Mouse (Mus musculus): ENCODE measurements around the gene Gjc3. TPM values are rescaled to one million over a fixed set of nuclear protein-coding genes. Genes with fewer than 3 reads are reported as not detected.

Gjc3 gene
- polyA plus RNA-seq, 1 experiment from 2014 or later = 0.05 TPM

- H3K4me3 ChIP-seq = no peak overlapping the region
- no peak overlapping the region for H3K4me2 ChIP-seq
- H3K9ac ChIP-seq = no peak overlapping the region
- H3K4me1 ChIP-seq (replicated peaks) = no peaks in the 10 kb centered on the region
- H3K36me3 ChIP-seq = no peaks in the 10 kb centered on the region
- no peaks in the 10 kb centered on the region for H3K9me3 ChIP-seq (replicated peaks)
- no peak overlapping the region for H3K27ac ChIP-seq (ENCODE audit: poor library complexity, severe bottlenecking)
- H3K27me3 ChIP-seq (replicated peaks) = no peaks in the 10 kb centered on the region
- no peak for ATAC-seq (ENCODE audit: insufficient number of reproducible peaks, low FRiP score)
These were observed 48.4 kb downstream of the Gjc3 start for GRCm38 (mm10) chr5:137914508-137914907.

- Histone ChIP-seq H3K27ac (ENCODE audit: poor library complexity, severe bottlenecking) (no peak overlapping the region), H3K36me3 (no peaks in the 10 kb centered on the region), H3K9me3 (replicated peaks) (no peaks in the 10 kb centered on the region), H3K4me3 (no peak overlapping the region), H3K4me2 (no peak overlapping the region), H3K27me3 (replicated peaks) (no peaks in the 10 kb centered on the region), H3K4me1 (replicated peaks) (no peaks in the 10 kb centered on the region), H3K9ac (no peak overlapping the region)
- no peak for ATAC-seq (ENCODE audit: insufficient number of reproducible peaks, low FRiP score)
- 72% methylated on average over 3 of the region's 3 CpGs for WGBS
These were observed 53.2 kb downstream of the Gjc3 start for GRCm38 (mm10) chr5:137909564-137910262.

Other genes starting within 250 kb of the Gjc3 start
- 1.2 and 1.7 TPM in 2 replicates for gene Nyap1, start 221.5 kb downstream of the Gjc3 start, polyA plus RNA-seq (2016; fragmentation: Nextera tagmentation; extraction: Ambion mirVana)
- gene Tsc22d4, start 217.4 kb downstream of the Gjc3 start, polyA plus RNA-seq (2016; fragmentation: Nextera tagmentation; extraction: Ambion mirVana) = 144 and 154 TPM in 2 replicates
- gene Ppp1r35, start 184.2 kb downstream of the Gjc3 start, polyA plus RNA-seq (2016; fragmentation: Nextera tagmentation; extraction: Ambion mirVana) = 28.0 and 31.8 TPM in 2 replicates
- 8.8 and 11.0 TPM in 2 replicates for gene Mepce, start 175.4 kb downstream of the Gjc3 start, polyA plus RNA-seq (2016; fragmentation: Nextera tagmentation; extraction: Ambion mirVana)
- gene Zcwpw1, start 175.3 kb downstream of the Gjc3 start, polyA plus RNA-seq (2016; fragmentation: Nextera tagmentation; extraction: Ambion mirVana) = 10.9 and 11.4 TPM in 2 replicates
- gene Pilra, start 126.8 kb downstream of the Gjc3 start, polyA plus RNA-seq (2016; fragmentation: Nextera tagmentation; extraction: Ambion mirVana) = 2.3 and 2.5 TPM in 2 replicates
- gene Pilrb1, start 105.0 kb downstream of the Gjc3 start, polyA plus RNA-seq (2016; fragmentation: Nextera tagmentation; extraction: Ambion mirVana) = 0.26 and 0.57 TPM in 2 replicates
- 1.9 and 2.7 TPM in 2 replicates for gene Pilrb2, start 91.3 kb downstream of the Gjc3 start, polyA plus RNA-seq (2016; fragmentation: Nextera tagmentation; extraction: Ambion mirVana)
- 0.08 and 0.09 TPM in 2 replicates for gene Cyp3a13, start 41.5 kb downstream of the Gjc3 start, polyA plus RNA-seq (2016; fragmentation: Nextera tagmentation; extraction: Ambion mirVana)
- not detected in 2 replicates for gene Azgp1, start 18.4 kb upstream of the Gjc3 start, polyA plus RNA-seq (2016; fragmentation: Nextera tagmentation; extraction: Ambion mirVana)
- gene Smok3a, start 58.2 kb upstream of the Gjc3 start, polyA plus RNA-seq (2016; fragmentation: Nextera tagmentation; extraction: Ambion mirVana) = not detected in 2 replicates
- not detected in 2 replicates for gene Smok3b, start 58.3 kb upstream of the Gjc3 start, polyA plus RNA-seq (2016; fragmentation: Nextera tagmentation; extraction: Ambion mirVana)
- gene Smok3c, start 90.1 kb upstream of the Gjc3 start, polyA plus RNA-seq (2016; fragmentation: Nextera tagmentation; extraction: Ambion mirVana) = not detected in 2 replicates
- gene Zkscan1, start 122.0 kb upstream of the Gjc3 start, polyA plus RNA-seq (2016; fragmentation: Nextera tagmentation; extraction: Ambion mirVana) = 15.7 and 15.9 TPM in 2 replicates
- 37.6 and 38.1 TPM in 2 replicates for gene Zscan21, start 153.8 kb upstream of the Gjc3 start, polyA plus RNA-seq (2016; fragmentation: Nextera tagmentation; extraction: Ambion mirVana)
- 9.9 and 10.0 TPM in 2 replicates for gene Zfp113, start 192.6 kb upstream of the Gjc3 start, polyA plus RNA-seq (2016; fragmentation: Nextera tagmentation; extraction: Ambion mirVana)
- gene Cops6, start 198.0 kb upstream of the Gjc3 start, polyA plus RNA-seq (2016; fragmentation: Nextera tagmentation; extraction: Ambion mirVana) = 249 and 253 TPM in 2 replicates
- 12.1 and 12.6 TPM in 2 replicates for gene Ap4m1, start 208.9 kb upstream of the Gjc3 start, polyA plus RNA-seq (2016; fragmentation: Nextera tagmentation; extraction: Ambion mirVana)
- 136 and 138 TPM in 2 replicates for gene Mcm7, start 209.3 kb upstream of the Gjc3 start, polyA plus RNA-seq (2016; fragmentation: Nextera tagmentation; extraction: Ambion mirVana)
- 73.9 and 78.5 TPM in 2 replicates for gene Taf6, start 224.4 kb upstream of the Gjc3 start, polyA plus RNA-seq (2016; fragmentation: Nextera tagmentation; extraction: Ambion mirVana)
- gene Cnpy4, start 224.4 kb upstream of the Gjc3 start, polyA plus RNA-seq (2016; fragmentation: Nextera tagmentation; extraction: Ambion mirVana) = 26.2 and 26.5 TPM in 2 replicates
- 5.1 and 6.2 TPM in 2 replicates for gene Mblac1, start 231.2 kb upstream of the Gjc3 start, polyA plus RNA-seq (2016; fragmentation: Nextera tagmentation; extraction: Ambion mirVana)

Measured in heart, embryonic 12.5 days (tissue).